In the genomic region with DNA sequence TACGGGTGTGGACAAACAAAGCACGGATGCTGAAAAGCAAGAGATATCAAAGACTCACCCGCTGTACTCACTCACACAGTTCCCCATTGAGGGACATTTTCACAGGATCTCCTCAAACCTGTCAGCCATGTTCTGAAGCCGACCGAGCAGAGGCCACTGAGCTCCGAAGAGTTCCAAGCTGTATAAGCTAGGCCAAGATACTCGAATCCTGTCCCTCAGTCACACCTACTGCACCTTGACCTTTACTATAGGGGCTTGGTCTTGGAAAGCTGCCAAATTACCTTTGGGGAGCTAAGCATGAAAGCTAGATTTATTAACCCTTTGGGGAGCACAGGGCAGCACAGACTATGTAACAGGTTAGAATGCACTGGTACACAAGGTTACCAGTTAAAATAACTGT, we compare ENCODE assay signal across 21 mouse cellular contexts.
A peak's percentile ranks its signal among the peaks of the same experiment; 100 is the strongest.
DNase-seq lines count a peak whose midpoint lies in the region; ATAC-seq and TF ChIP-seq lines count a peak whose summit lies in the region.
"Had no signal": no experiment of that assay in that cellular context is flagged by ENCODE, and none has a peak within 500 bp of the region (broad histone marks: within the 10 kb centered on the region; RNA-seq: fewer than 3 reads in every experiment).

No protein-coding gene starts in this region.

- H3K9ac ChIP-seq in liver, embryonic 15.5 days, result no peak overlapping the region
- H3K9ac ChIP-seq in liver, postnatal 0 days (replicated peaks), result no peak overlapping the region
- no peak overlapping the region; the same call in 1 of the 2 replicates for H3K9ac ChIP-seq in intestine, postnatal 0 days (ENCODE audit: low read depth, low read length)
- H3K9ac ChIP-seq in stomach, embryonic 15.5 days, result no peak overlapping the region
- no peak overlapping the region for H3K9ac ChIP-seq in hindbrain, embryonic 13.5 days
- H3K9ac ChIP-seq: embryonic facial prominence, embryonic 13.5 days; forebrain, embryonic 15.5 days; heart, embryonic 15.5 days; hindbrain, embryonic 15.5 days had no signal

- peak; percentile 37; the same call in 1 of the 2 replicates for ATAC-seq in liver, embryonic 15.5 days (ENCODE audit: insufficient read depth)
- no peak for ATAC-seq in liver, postnatal 0 days
- ATAC-seq in intestine, postnatal 0 days, result peak; percentile 89
- ATAC-seq in stomach, embryonic 15.5 days (ENCODE audit: insufficient read depth, low FRiP score, low read depth), result peak; percentile 84
- no peak for ATAC-seq in hindbrain, embryonic 13.5 days (ENCODE audit: low FRiP score)
- ATAC-seq in erythroblast, adult 5-6 weeks (replicated peaks; ENCODE audit: low FRiP score, poor library complexity, severe bottlenecking), result no peak
- ATAC-seq: forebrain, embryonic 15.5 days had no signal

- no peak for TF ChIP-seq EP300 in liver, postnatal 0 days (IDR thresholded peaks at IDR 0.05; ENCODE audit: low read depth)

- H3K4me1 ChIP-seq in liver, embryonic 15.5 days (replicated peaks), result no peaks in the 10 kb centered on the region
- peaks cover 5% of the 10 kb centered on the region; the same call in 1 of the 2 replicates for H3K4me1 ChIP-seq in liver, postnatal 0 days (ENCODE audit: insufficient read depth)
- H3K4me1 ChIP-seq in intestine, postnatal 0 days (replicated peaks; ENCODE audit: control insufficient read depth, insufficient read depth, low read length), result no peaks in the 10 kb centered on the region
- H3K4me1 ChIP-seq in stomach, embryonic 15.5 days, result no peaks in the 10 kb centered on the region
- no peaks in the 10 kb centered on the region for H3K4me1 ChIP-seq in hindbrain, embryonic 13.5 days (replicated peaks)
- H3K4me1 ChIP-seq: forebrain, embryonic 15.5 days; hindbrain, embryonic 10.5 days; hindbrain, embryonic 15.5 days had no signal

- 70% methylated on average over 7 of the region's 7 CpGs for WGBS in liver, embryonic 15.5 days (ENCODE audit: insufficient replicate concordance)
- 65% methylated on average over 7 of the region's 7 CpGs for WGBS in liver, postnatal 0 days (ENCODE audit: insufficient replicate concordance)
- 46% methylated on average over 7 of the region's 7 CpGs for WGBS in intestine, postnatal 0 days
- 64% methylated on average over 7 of the region's 7 CpGs for WGBS in stomach, embryonic 15.5 days
- WGBS in hindbrain, embryonic 13.5 days, result 90% methylated on average over 7 of the region's 7 CpGs

- no peak overlapping the region for H3K4me3 ChIP-seq in liver, embryonic 15.5 days (replicated peaks)
- H3K4me3 ChIP-seq in liver, postnatal 0 days (ENCODE audit: low read depth, low read length), result no peak overlapping the region
- H3K4me3 ChIP-seq in intestine, postnatal 0 days (ENCODE audit: low read depth, low read length), result peak overlapping the region; percentile 27; the same call in 1 of the 2 replicates
- no peak overlapping the region for H3K4me3 ChIP-seq in stomach, embryonic 15.5 days (replicated peaks)
- no peak overlapping the region for H3K4me3 ChIP-seq in hindbrain, embryonic 13.5 days
- H3K4me3 ChIP-seq: embryonic facial prominence, embryonic 13.5 days; forebrain, embryonic 15.5 days; heart, adult 2 months; heart, embryonic 15.5 days; hindbrain, embryonic 10.5 days; hindbrain, embryonic 15.5 days had no signal

- no peaks in the 10 kb centered on the region for H3K9me3 ChIP-seq in liver, embryonic 15.5 days (replicated peaks)
- H3K9me3 ChIP-seq in liver, postnatal 0 days (ENCODE audit: low read length), result no peaks in the 10 kb centered on the region
- no peaks in the 10 kb centered on the region for H3K9me3 ChIP-seq in intestine, postnatal 0 days (ENCODE audit: control insufficient read depth)
- H3K9me3 ChIP-seq in stomach, embryonic 15.5 days, result no peaks in the 10 kb centered on the region
- H3K9me3 ChIP-seq in hindbrain, embryonic 13.5 days, result no peaks in the 10 kb centered on the region
- H3K9me3 ChIP-seq: embryonic facial prominence, embryonic 13.5 days; forebrain, embryonic 15.5 days; heart, embryonic 15.5 days; hindbrain, embryonic 10.5 days; hindbrain, embryonic 15.5 days had no signal

- DNase-seq in liver, postnatal 0 days, result no peak
- DNase-seq in adrenal gland, adult (ENCODE audit: inconsistent age in 2 of 2, low spot score in 1 of 2), result no peak
- DNase-seq: adrenal gland, adult 2 months; adrenal gland, postnatal 25 days; cerebellum, adult 18-20 months; cerebellum, adult 9-11 months; cerebellum, postnatal 36 days; gastrocnemius, postnatal 10 days; heart, adult 2 months; heart, postnatal 14 days had no signal

- no peak overlapping the region for H3K4me2 ChIP-seq in liver, embryonic 15.5 days
- no peak overlapping the region for H3K4me2 ChIP-seq in liver, postnatal 0 days (ENCODE audit: low read depth, low read length)
- H3K4me2 ChIP-seq in intestine, postnatal 0 days (replicated peaks; ENCODE audit: low read depth), result peak overlapping the region; percentile 60
- 0 out of 2 replicates have a peak overlapping the region, but pooled peaks have one; percentile 30 for H3K4me2 ChIP-seq in stomach, embryonic 15.5 days
- no peak overlapping the region for H3K4me2 ChIP-seq in hindbrain, embryonic 13.5 days
- H3K4me2 ChIP-seq: embryonic facial prominence, embryonic 13.5 days; forebrain, embryonic 15.5 days; heart, embryonic 11.5 days; heart, embryonic 15.5 days; hindbrain, embryonic 15.5 days had no signal

- TF ChIP-seq CTCF in liver, postnatal 0 days (IDR thresholded peaks at IDR 0.05; ENCODE audit: low read depth), result no peak
- TF ChIP-seq CTCF in intestine, postnatal 0 days (IDR thresholded peaks at IDR 0.05; ENCODE audit: low read depth), result no peak

- no peak overlapping the region for H3K27ac ChIP-seq in liver, embryonic 15.5 days (replicated peaks)
- no peak overlapping the region for H3K27ac ChIP-seq in liver, postnatal 0 days (ENCODE audit: low read depth)
- H3K27ac ChIP-seq in intestine, postnatal 0 days (ENCODE audit: low read depth, low read length), result peak overlapping the region; percentile 77
- H3K27ac ChIP-seq in stomach, embryonic 15.5 days, result 0 out of 2 replicates have a peak overlapping the region, but pooled peaks have one; percentile 36
- H3K27ac ChIP-seq in hindbrain, embryonic 13.5 days, result no peak overlapping the region
- H3K27ac ChIP-seq: embryonic facial prominence, embryonic 13.5 days; forebrain, embryonic 15.5 days; heart, adult 2 months; heart, embryonic 15.5 days; hindbrain, embryonic 10.5 days; hindbrain, embryonic 15.5 days had no signal

- no peaks in the 10 kb centered on the region for H3K36me3 ChIP-seq in liver, embryonic 15.5 days (replicated peaks)
- H3K36me3 ChIP-seq in liver, postnatal 0 days (replicated peaks; ENCODE audit: insufficient read depth, low read length), result peaks cover 6% of the 10 kb centered on the region; the same call in 1 of the 2 replicates
- peaks cover 17% of the 10 kb centered on the region for H3K36me3 ChIP-seq in intestine, postnatal 0 days (ENCODE audit: control insufficient read depth, insufficient read depth)
- no peaks in the 10 kb centered on the region for H3K36me3 ChIP-seq in stomach, embryonic 15.5 days
- peaks cover 10% of the 10 kb centered on the region for H3K36me3 ChIP-seq in hindbrain, embryonic 13.5 days
- H3K36me3 ChIP-seq: forebrain, embryonic 15.5 days had no signal

- H3K27me3 ChIP-seq in liver, embryonic 15.5 days, result no peaks in the 10 kb centered on the region
- H3K27me3 ChIP-seq in liver, postnatal 0 days (ENCODE audit: insufficient read depth, low read length), result no peaks in the 10 kb centered on the region
- no peaks in the 10 kb centered on the region for H3K27me3 ChIP-seq in intestine, postnatal 0 days (replicated peaks; ENCODE audit: control insufficient read depth, insufficient read depth, low read length)
- no peaks in the 10 kb centered on the region for H3K27me3 ChIP-seq in stomach, embryonic 15.5 days (replicated peaks)
- no peaks in the 10 kb centered on the region for H3K27me3 ChIP-seq in hindbrain, embryonic 13.5 days
- H3K27me3 ChIP-seq: embryonic facial prominence, embryonic 13.5 days; forebrain, embryonic 15.5 days; heart, embryonic 15.5 days; hindbrain, embryonic 15.5 days had no signal

Comparison
In these comparisons a context has a peak if more than half of its experiments do, and no peak if none do; other contexts are left out.
1. ATAC-seq: peak in liver, embryonic 15.5 days (single experiment), intestine, postnatal 0 days (single experiment) and stomach, embryonic 15.5 days (single experiment); none in liver, postnatal 0 days (single experiment), hindbrain, embryonic 13.5 days (single experiment) and erythroblast, adult 5-6 weeks (single experiment).
2. H3K27ac ChIP-seq: peak in intestine, postnatal 0 days (single experiment) and stomach, embryonic 15.5 days (single experiment); none in liver, embryonic 15.5 days (single experiment), liver, postnatal 0 days (single experiment) and hindbrain, embryonic 13.5 days (single experiment).
3. H3K4me2 ChIP-seq: peak in intestine, postnatal 0 days (single experiment) and stomach, embryonic 15.5 days (single experiment); none in liver, embryonic 15.5 days (single experiment), liver, postnatal 0 days (single experiment) and hindbrain, embryonic 13.5 days (single experiment).